Mouse (Mus musculus) brown adipose tissue, adult 24 weeks (tissue): ENCODE data around the gene Zfp710. TPM values are rescaled to one million over a fixed set of nuclear protein-coding genes. Genes with fewer than 3 reads are reported as not detected.
A peak's percentile ranks its signal among the peaks of the same experiment; 100 is the strongest.

Experiments used
- H3K27ac ChIP-seq: fragments of 200-500 bp; replicated peaks from 2 replicates; pipeline ENCODE4 v1.5.1; 2012; ENCODE audit warnings: low read depth, mild to moderate bottlenecking, low read length
- H3K4me1 ChIP-seq: fragments of 200-500 bp; 2 replicates; pipeline ENCODE4 v1.6.1; 2012; ENCODE audit warnings: low read length, mixed read lengths; ENCODE audit not compliant: control insufficient read depth, insufficient read depth, insufficient read length
- H3K4me3 ChIP-seq: fragments of 200-500 bp; 2 replicates; pipeline ENCODE4 v1.5.1; 2012; ENCODE audit warnings: low read depth, mild to moderate bottlenecking, low read length, moderate library complexity; ENCODE audit not compliant: insufficient read depth
- polyA plus RNA-seq: library from polyadenylated mRNA; stranded (reverse); fragments of >200 nt; gene quantifications from 2 replicates; pipeline ENCODE4 v1.2.4, GENCODE M21; 2012; ENCODE audit not compliant: missing spikeins, insufficient read depth, insufficient read length

The Zfp710 gene
- polyA plus RNA-seq, 1 experiment, result 6.4 TPM

GRCm38 (mm10) chr7:80058405-80059063 is 33.9 kb downstream of the Zfp710 start:
- Histone ChIP-seq H3K4me3 (no peak overlapping the region), H3K27ac (peak overlapping the region; percentile 89), H3K4me1 (peaks cover 64% of the 10 kb centered on the region)

DNA sequence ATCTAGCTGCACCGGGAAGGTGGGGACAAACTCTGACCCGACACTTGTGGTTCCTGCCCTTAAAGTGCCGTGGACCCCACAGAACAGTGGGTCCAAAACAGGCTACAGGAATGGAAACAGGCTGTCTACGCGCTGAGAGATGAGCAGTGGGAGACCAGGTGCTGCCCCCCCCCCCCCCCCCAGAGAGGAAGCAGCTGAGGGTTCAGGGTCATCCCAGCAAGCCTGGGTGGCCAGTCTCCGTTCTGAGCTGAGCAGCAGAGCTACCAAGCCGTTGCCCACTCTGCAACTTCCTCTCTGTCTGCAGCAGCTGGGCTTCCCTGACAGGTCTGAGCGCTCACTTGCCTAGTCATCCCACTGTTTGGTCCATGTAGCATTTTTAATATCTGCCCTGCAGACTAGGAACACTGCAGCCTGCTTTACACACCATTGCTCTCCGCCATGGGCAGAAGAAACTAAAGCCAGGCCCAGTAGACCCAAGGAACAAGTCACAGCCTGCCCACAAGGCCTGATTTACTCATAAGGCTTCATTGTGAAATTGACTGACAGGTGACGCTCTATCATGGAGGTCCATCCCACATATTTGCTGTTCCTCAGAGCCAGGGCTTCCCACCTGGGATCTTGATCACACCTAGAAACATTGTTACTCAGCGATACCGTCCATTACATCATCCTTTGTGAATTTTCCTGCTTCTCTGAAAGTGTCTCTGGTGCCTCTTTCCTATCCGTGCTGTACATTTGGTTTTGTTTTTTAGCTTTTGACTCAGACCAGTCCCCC is 34.6 kb downstream of the Zfp710 start:
- no peak overlapping the region for H3K4me3 ChIP-seq
- peak overlapping the region; percentile 89 for H3K27ac ChIP-seq
- peaks cover 68% of the 10 kb centered on the region for H3K4me1 ChIP-seq

DNA sequence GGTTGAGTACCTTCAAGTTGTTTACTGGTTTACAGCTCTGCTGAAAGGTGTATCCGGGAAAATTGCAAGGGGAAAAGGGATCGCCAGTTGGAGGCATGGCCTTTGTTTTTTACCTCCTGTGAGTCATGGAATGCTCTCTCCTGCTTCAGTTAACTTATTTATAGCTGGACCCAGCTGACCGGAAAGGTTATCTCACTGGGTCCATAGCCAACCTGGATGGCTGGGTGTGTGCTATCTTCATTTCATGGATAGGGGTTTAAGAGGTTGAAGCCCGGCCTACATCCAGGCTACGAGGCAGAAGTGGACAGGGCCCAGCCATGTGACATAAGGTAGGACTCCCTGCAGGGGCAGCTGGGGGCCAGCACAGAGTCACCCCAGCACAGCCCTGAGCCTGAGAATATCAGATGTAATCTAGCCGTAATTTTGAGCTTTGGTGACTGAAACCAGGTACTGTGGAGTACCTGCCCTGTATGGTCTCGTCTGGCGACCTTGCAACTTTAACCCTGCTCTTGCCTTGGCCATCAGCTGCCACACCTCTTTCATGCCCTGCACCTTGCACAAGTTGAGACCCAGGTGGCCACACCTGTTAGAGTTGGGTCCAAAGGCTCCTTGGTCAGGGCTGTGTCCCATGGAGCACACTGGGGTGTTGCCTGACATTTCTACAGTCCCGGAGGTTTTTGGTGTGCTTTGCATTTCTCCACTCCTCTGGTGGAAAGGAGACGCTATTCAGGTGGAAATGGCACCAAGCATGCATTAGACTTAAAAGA is 35.6 kb downstream of the Zfp710 start:
- peaks cover 73% of the 10 kb centered on the region for H3K4me1 ChIP-seq

GRCm38 (mm10) chr7:80062083-80062826 is 37.6 kb downstream of the Zfp710 start:
- Histone ChIP-seq H3K4me1 (peaks cover 65% of the 10 kb centered on the region), H3K27ac (peak overlapping the region; percentile 35), H3K4me3 (no peak overlapping the region)

More for the DNA sequence above, 35.6 kb downstream of the Zfp710 start:
- H3K27ac ChIP-seq, result peak overlapping the region; percentile 89
- no peak overlapping the region for H3K4me3 ChIP-seq

DNA sequence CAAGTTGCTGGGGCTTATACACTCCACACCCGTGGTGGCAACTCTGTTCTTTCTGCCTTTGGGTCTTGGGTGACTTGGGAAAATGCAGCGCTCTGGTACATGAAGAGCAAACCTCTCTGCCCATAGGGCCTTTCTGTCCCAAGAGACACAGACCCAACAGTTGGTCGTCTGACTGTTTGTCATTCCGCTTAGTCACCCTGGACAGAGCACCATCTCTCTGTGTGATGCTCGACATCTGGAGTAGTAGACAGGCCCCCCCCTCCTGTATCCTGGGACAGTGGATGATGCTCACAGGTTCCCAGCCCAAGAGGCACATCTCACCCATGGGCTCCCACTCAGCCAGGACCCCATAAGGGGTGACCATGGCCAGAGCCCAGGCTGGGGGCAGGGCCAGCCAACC is 38.6 kb downstream of the Zfp710 start:
- peaks cover 55% of the 10 kb centered on the region for H3K4me1 ChIP-seq
- H3K27ac ChIP-seq, result no peak overlapping the region
- H3K4me3 ChIP-seq, result no peak overlapping the region

DNA sequence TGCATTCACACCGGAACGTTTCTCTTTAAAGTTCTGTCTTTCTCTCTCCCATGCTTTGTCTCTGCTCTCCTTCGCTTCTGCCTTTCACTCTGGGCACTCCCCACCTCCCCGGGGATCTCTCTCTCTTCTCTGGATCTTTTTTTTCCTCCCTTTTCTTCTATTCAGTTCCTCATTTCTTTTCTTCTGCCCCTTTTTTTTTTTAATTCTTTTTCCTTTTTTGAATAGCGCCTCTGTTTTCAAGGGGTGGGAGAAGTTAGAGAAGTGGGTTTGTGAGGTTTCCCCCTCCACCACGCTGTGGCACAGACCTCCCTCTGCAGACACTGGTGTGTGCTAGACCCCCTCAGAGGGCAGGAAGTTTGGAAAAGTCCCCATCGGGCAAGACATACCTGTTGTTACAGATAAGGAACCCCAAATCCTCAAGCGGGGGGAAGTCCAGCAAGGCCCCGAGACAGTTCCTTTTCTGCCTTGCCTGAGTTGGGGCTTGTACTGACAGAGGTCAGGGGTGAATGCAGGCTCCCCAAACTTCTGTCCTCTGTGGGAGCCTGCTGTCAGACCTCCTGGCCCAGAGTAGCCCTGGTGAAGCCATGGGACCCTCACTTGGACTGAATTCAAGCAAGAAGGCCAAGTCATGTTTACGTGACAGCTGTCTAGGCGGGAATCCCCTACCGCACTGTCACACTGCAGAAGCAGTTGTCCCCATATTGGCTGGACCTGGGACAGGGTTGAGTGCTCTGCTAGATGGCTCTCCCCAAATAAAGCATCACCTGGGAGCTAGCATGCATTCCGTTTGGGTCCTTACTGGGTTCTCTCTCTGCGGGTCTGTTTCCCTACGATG is 39.5 kb downstream of the Zfp710 start:
- Histone ChIP-seq H3K27ac (no peak overlapping the region), H3K4me1 (peaks cover 47% of the 10 kb centered on the region), H3K4me3 (no peak overlapping the region)

DNA sequence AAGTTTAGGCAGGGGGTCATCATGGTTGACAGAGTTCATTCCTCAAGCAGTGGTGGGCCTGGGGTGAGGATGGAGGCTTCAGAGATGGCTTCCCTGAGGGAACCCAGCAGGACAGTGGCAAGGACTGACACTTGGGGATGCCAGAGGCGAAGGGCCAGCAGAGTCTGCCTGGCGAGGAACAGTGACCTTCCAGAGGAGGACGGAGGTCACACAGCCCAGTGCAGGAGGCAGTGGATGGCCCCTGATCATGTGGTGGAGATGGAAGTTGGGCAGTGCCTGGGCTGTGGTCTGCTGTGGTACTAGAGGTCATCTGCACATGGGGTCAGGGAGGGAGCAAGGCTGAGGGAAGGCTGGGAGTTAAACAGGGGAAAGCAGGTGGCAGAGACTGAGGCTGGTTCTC is 40.6 kb downstream of the Zfp710 start:
- peaks cover 51% of the 10 kb centered on the region for H3K4me1 ChIP-seq
- H3K4me3 ChIP-seq, result no peak overlapping the region
- 0 out of 2 replicates have a peak overlapping the region, but pooled peaks have one; percentile 7 for H3K27ac ChIP-seq

GRCm38 (mm10) chr7:80066675-80067455 is 42.3 kb downstream of the Zfp710 start:
- H3K4me1 ChIP-seq, result peaks cover 45% of the 10 kb centered on the region
- H3K27ac ChIP-seq, result no peak overlapping the region

GRCm38 (mm10) chr7:80068341-80068740 is 43.7 kb downstream of the Zfp710 start:
- H3K4me1 ChIP-seq, result peaks cover 40% of the 10 kb centered on the region
- H3K4me3 ChIP-seq, result peak overlapping the region; percentile 1; the same call in 1 of the 2 replicates
- H3K27ac ChIP-seq, result no peak overlapping the region; the same call in 1 of the 2 replicates

More at GRCm38 (mm10) chr7:80066675-80067455, 42.3 kb downstream of the Zfp710 start:
- no peak overlapping the region for H3K4me3 ChIP-seq

GRCm38 (mm10) chr7:80069615-80070327 is 45.2 kb downstream of the Zfp710 start:
- peak overlapping the region; percentile 76 for H3K27ac ChIP-seq
- H3K4me3 ChIP-seq, result peak overlapping the region; percentile 32
- H3K4me1 ChIP-seq, result peaks cover 44% of the 10 kb centered on the region

- H3K4me1 ChIP-seq, result peaks cover 46% of the 10 kb centered on the region
Observed at GRCm38 (mm10) chr7:80071209-80071608, 46.6 kb downstream of the Zfp710 start.

DNA sequence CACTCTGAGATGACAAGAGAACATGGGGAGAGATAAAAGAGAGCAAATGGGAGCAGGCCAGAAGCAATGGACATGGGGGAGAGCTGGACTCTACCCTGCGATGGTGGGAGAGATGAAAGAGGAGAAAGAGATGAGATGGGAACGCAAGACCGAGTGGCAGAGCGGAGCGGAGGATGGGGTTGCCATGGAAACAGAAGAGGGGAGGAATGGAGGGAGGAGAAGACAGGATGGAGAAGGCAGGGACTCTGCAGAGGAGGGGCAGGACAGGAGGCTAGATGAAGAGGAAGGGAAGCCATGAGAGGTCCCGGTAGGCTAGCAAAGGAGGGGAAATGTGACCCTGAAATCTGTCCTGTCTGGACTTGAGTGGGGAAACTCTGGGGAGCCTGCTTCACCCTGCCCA is 47.7 kb downstream of the Zfp710 start:
- peaks cover 56% of the 10 kb centered on the region for H3K4me1 ChIP-seq
- H3K27ac ChIP-seq, result no peak overlapping the region
- H3K4me3 ChIP-seq, result no peak overlapping the region

More at GRCm38 (mm10) chr7:80071209-80071608, 46.6 kb downstream of the Zfp710 start:
- Histone ChIP-seq H3K4me3 (no peak overlapping the region), H3K27ac (no peak overlapping the region)

- Histone ChIP-seq H3K4me1 (peaks cover 66% of the 10 kb centered on the region), H3K4me3 (no peak overlapping the region), H3K27ac (no peak overlapping the region)
Observed at GRCm38 (mm10) chr7:80073506-80073905, 48.9 kb downstream of the Zfp710 start.
